28 mouse cellular contexts compared by ENCODE assay signal in the genomic region with DNA sequence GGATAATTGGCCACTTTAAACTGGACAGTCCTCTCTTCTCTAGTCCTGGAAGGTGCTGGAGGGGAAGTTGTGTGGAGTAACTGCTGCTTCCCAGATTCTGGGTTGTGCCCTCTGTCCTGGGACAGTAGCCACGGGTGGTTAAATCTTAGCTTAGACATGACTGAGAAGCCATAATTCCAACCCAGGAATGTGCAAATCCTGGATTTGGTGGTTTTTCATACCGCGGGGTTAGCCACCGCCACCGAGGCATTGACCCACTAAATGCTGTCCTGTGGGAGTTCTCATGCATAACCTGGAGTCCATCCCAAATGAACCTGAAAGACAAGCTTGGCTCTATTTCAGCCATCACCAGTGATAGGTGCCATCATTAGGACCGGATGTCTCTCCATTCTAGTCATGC. TPM values are rescaled to one million over a fixed set of nuclear protein-coding genes. Genes with fewer than 3 reads are reported as not detected.
DNase-seq lines count a peak whose midpoint lies in the region; ATAC-seq and TF ChIP-seq lines count a peak whose summit lies in the region.
"Had no signal": no experiment of that assay in that cellular context is flagged by ENCODE, and none has a peak within 500 bp of the region (broad histone marks: within the 10 kb centered on the region; RNA-seq: fewer than 3 reads in every experiment).

No protein-coding gene starts in this region.

- no peaks in the 10 kb centered on the region for H3K9me3 ChIP-seq in forebrain, embryonic 15.5 days
- H3K9me3 ChIP-seq in forebrain, embryonic 12.5 days: no peaks in the 10 kb centered on the region
- H3K9me3 ChIP-seq: embryonic facial prominence, embryonic 12.5 days; limb, embryonic 12.5 days; liver, embryonic 15.5 days; midbrain, embryonic 10.5 days; midbrain, embryonic 15.5 days; stomach, embryonic 15.5 days had no signal

- DNase-seq in kidney, adult 11 months: peak; percentile 84
- no peak for DNase-seq in kidney, postnatal 4 days
- no peak for DNase-seq in Patski (ENCODE audit: low read depth, low spot score)
- DNase-seq in kidney, postnatal 25 days: peak; percentile 48 to 79
- DNase-seq in urinary bladder, adult 2 months (ENCODE audit: low spot score): no peak
- DNase-seq: adrenal gland, postnatal 14 days; cerebellum, adult 11-12 months; embryo, embryonic 11 days; gastrocnemius, postnatal 14 days; lung, embryonic 14.5 days; right cerebral cortex, postnatal 25 days; thymus, postnatal 14 days had no signal

- 0 out of 2 replicates have a peak, but pooled peaks cover 6% of the 10 kb centered on the region for H3K36me3 ChIP-seq in forebrain, embryonic 15.5 days
- H3K36me3 ChIP-seq in forebrain, embryonic 12.5 days (replicated peaks): peaks cover 58% of the 10 kb centered on the region
- H3K36me3 ChIP-seq: G1E; liver, embryonic 15.5 days; midbrain, embryonic 15.5 days had no signal

- H3K27ac ChIP-seq in forebrain, embryonic 15.5 days (replicated peaks): peak overlapping the region; percentile 16
- H3K27ac ChIP-seq in forebrain, embryonic 12.5 days: no peak overlapping the region
- H3K27ac ChIP-seq: embryonic facial prominence, embryonic 12.5 days; hindbrain, postnatal 0 days; layer of hippocampus, adult 2 months; left cerebral cortex, adult 2 months; limb, embryonic 12.5 days; liver, embryonic 15.5 days; midbrain, embryonic 10.5 days; midbrain, embryonic 15.5 days; stomach, embryonic 15.5 days had no signal

- no peak overlapping the region for H3K9ac ChIP-seq in forebrain, embryonic 15.5 days (replicated peaks)
- H3K9ac ChIP-seq in forebrain, embryonic 12.5 days: no peak overlapping the region
- H3K9ac ChIP-seq: embryonic facial prominence, embryonic 12.5 days; limb, embryonic 12.5 days; liver, embryonic 15.5 days; lung, embryonic 14.5 days; midbrain, embryonic 15.5 days; stomach, embryonic 15.5 days had no signal

- POLR2A ChIA-PET in Patski (lab: Charles Lee): interaction anchor here (0.8 to 1.0 kb wide), 2 partner anchors 8 to 21 kb away, joined by 3 read pairs; no protein-coding TSS in a partner anchor

- in situ Hi-C loops in Patski (cut with MboI; ENCODE audit: low pct_unique_long_range_greater_than_20kb): no loop called here

- H3K4me2 ChIP-seq in forebrain, embryonic 15.5 days (replicated peaks): peak overlapping the region; percentile 21; the same call in 1 of the 2 replicates
- no peak overlapping the region for H3K4me2 ChIP-seq in forebrain, embryonic 12.5 days
- H3K4me2 ChIP-seq: embryonic facial prominence, embryonic 12.5 days; heart, embryonic 11.5 days; limb, embryonic 12.5 days; liver, embryonic 15.5 days; lung, embryonic 14.5 days; midbrain, embryonic 15.5 days; stomach, embryonic 15.5 days had no signal

- no peaks in the 10 kb centered on the region for H3K27me3 ChIP-seq in forebrain, embryonic 15.5 days
- no peaks in the 10 kb centered on the region for H3K27me3 ChIP-seq in forebrain, embryonic 12.5 days
- no peaks in the 10 kb centered on the region for H3K27me3 ChIP-seq in Patski
- H3K27me3 ChIP-seq: embryonic facial prominence, embryonic 12.5 days; midbrain, embryonic 15.5 days had no signal

- 88% methylated on average over 6 of the region's 6 CpGs for WGBS in forebrain, embryonic 15.5 days
- 90% methylated on average over 6 of the region's 6 CpGs for WGBS in forebrain, embryonic 12.5 days

- no peak overlapping the region for H3K4me3 ChIP-seq in forebrain, embryonic 15.5 days
- H3K4me3 ChIP-seq in forebrain, embryonic 12.5 days (replicated peaks): no peak overlapping the region
- H3K4me3 ChIP-seq: embryonic facial prominence, embryonic 12.5 days; layer of hippocampus, adult 2 months; left cerebral cortex, adult 2 months; limb, embryonic 12.5 days; liver, embryonic 15.5 days; midbrain, embryonic 10.5 days; midbrain, embryonic 15.5 days; stomach, embryonic 15.5 days had no signal

- H3K4me1 ChIP-seq in forebrain, embryonic 15.5 days: peaks cover 42% of the 10 kb centered on the region
- H3K4me1 ChIP-seq in forebrain, embryonic 12.5 days: peaks cover 50% of the 10 kb centered on the region
- H3K4me1 ChIP-seq: liver, embryonic 15.5 days had no signal

- no peak for TF ChIP-seq CTCF in Patski (IDR thresholded peaks at IDR 0.05)

- CTCF ChIA-PET in Patski (lab: Charles Lee): interaction anchor here (0.6 to 1.6 kb wide), 3 partner anchors 12 to 341 kb away, joined by 3 to 4 read pairs (median 3); no protein-coding TSS in a partner anchor

- no peak for ATAC-seq in forebrain, embryonic 15.5 days (replicated peaks)
- ATAC-seq in forebrain, embryonic 12.5 days (ENCODE audit: low FRiP score): no peak
- ATAC-seq in Patski: peak; percentile 51
- ATAC-seq: intestine, embryonic 16.5 days; midbrain, embryonic 15.5 days had no signal

RNA-seq across cellular contexts. Expression of gene Ackr3, which starts 8.6 kb away (rescaled TPM):
- polyA plus RNA-seq in forebrain, embryonic 15.5 days (2015; fragmentation: Nextera tagmentation; extraction: Ambion mirVana): 23.7 and 23.8 TPM in 2 replicates
- 25.5 and 28.7 TPM in 2 replicates for polyA plus RNA-seq in forebrain, embryonic 12.5 days (2016; fragmentation: Nextera tagmentation; extraction: Ambion mirVana)
- polyA plus RNA-seq in Patski (2021): 37.6 TPM
- 71.7 and 104 TPM in 2 replicates for polyA plus RNA-seq in urinary bladder, adult 2 months (2012; rRNA removed)
- polyA plus RNA-seq: G1E had no signal

RNA-seq across cellular contexts. Expression of gene Iqca, which starts 59.2 kb away (rescaled TPM):
- 0.52 and 1.3 TPM in 2 replicates for polyA plus RNA-seq in forebrain, embryonic 15.5 days (2015; fragmentation: Nextera tagmentation; extraction: Ambion mirVana)
- polyA plus RNA-seq in forebrain, embryonic 12.5 days (2016; fragmentation: Nextera tagmentation; extraction: Ambion mirVana): 0.56 TPM in 1 of 2 replicates, not detected in the other
- polyA plus RNA-seq in Patski (2021): 0.05 TPM
- polyA plus RNA-seq in urinary bladder, adult 2 months (2012; rRNA removed): 0.09 TPM in 1 of 2 replicates, not detected in the other
- polyA plus RNA-seq: G1E; heart, embryonic 11.5 days; heart, postnatal 0 days; intestine, embryonic 16.5 days; limb, embryonic 12.5 days; liver, adult 2 months; stomach, embryonic 15.5 days had no signal

Comparison
In these comparisons a context has a peak if more than half of its experiments do, and no peak if none do; other contexts are left out.
1. DNase-seq: peak in kidney, adult 11 months (single experiment) and kidney, postnatal 25 days (2 of 2); none in kidney, postnatal 4 days (0 of 2), Patski (single experiment) and urinary bladder, adult 2 months (single experiment).